Mouse (Mus musculus): ENCODE results near the gene Zic1. TPM values are rescaled to one million over a fixed set of nuclear protein-coding genes. Genes with fewer than 3 reads are reported as not detected.

Zic1 gene
- polyA plus RNA-seq, 1 experiment from 2014 or later = 17.9 TPM

Other genes with a start within 250 kb of the Zic1 start
- 54.0 and 55.0 TPM in 2 replicates for gene Zic4, start 3.4 kb downstream of the Zic1 start, polyA plus RNA-seq (2016; fragmentation: Nextera tagmentation; extraction: Ambion mirVana)

Data from hindbrain, embryonic 12.5 days (tissue).